Mouse (Mus musculus): ENCODE measurements at regions not wholly inside any gene's neighbourhood (a gene's known extent, or its start where the extent isn't known, plus 50 kb on each side); places are given as distances from the start of the nearest gene placed in this dataset.

- H3K4me3 ChIP-seq: no peak overlapping the region
- H3K36me3 ChIP-seq: no peaks in the 10 kb centered on the region
- no peak for ATAC-seq (ENCODE audit: extremely low read depth, insufficient number of reproducible peaks, low FRiP score, low TSS enrichment)
- peak overlapping the region; percentile 30; the same call in 1 of the 2 replicates for H3K27ac ChIP-seq (replicated peaks)
- H3K4me1 ChIP-seq: peaks cover 17% of the 10 kb centered on the region
- no peak overlapping the region for H3K9ac ChIP-seq
- no peaks in the 10 kb centered on the region for H3K27me3 ChIP-seq (replicated peaks)
- WGBS: 49% methylated on average over 5 of the region's 5 CpGs
- no peaks in the 10 kb centered on the region for H3K9me3 ChIP-seq
- no peak overlapping the region for H3K4me2 ChIP-seq
These were observed 111.3 kb upstream of the Arglu1 start for GRCm38 (mm10) chr8:8801578-8801977.

GRCm38 (mm10) chr8:8797521-8797920 lies 107.2 kb upstream of the Arglu1 start:
- no peaks in the 10 kb centered on the region for H3K27me3 ChIP-seq (replicated peaks)
- H3K4me2 ChIP-seq: no peak overlapping the region
- H3K27ac ChIP-seq (replicated peaks): no peak overlapping the region
- peaks cover 22% of the 10 kb centered on the region for H3K4me1 ChIP-seq
- no peak for ATAC-seq (ENCODE audit: extremely low read depth, insufficient number of reproducible peaks, low FRiP score, low TSS enrichment)
- no peaks in the 10 kb centered on the region for H3K36me3 ChIP-seq
- no peak overlapping the region for H3K4me3 ChIP-seq
- 49% methylated on average over 3 of the region's 3 CpGs for WGBS
- no peak overlapping the region for H3K9ac ChIP-seq
- no peaks in the 10 kb centered on the region for H3K9me3 ChIP-seq

GRCm38 (mm10) chr8:8796951-8797350 lies 106.6 kb upstream of the Arglu1 start:
- H3K9ac ChIP-seq: no peak overlapping the region
- H3K36me3 ChIP-seq: no peaks in the 10 kb centered on the region
- H3K4me3 ChIP-seq: no peak overlapping the region
- no peaks in the 10 kb centered on the region for H3K9me3 ChIP-seq
- H3K27me3 ChIP-seq (replicated peaks): no peaks in the 10 kb centered on the region
- peaks cover 22% of the 10 kb centered on the region for H3K4me1 ChIP-seq
- 41% methylated on average over 9 of the region's 9 CpGs for WGBS
- no peak overlapping the region for H3K27ac ChIP-seq (replicated peaks)
- ATAC-seq (ENCODE audit: extremely low read depth, insufficient number of reproducible peaks, low FRiP score, low TSS enrichment): no peak
- H3K4me2 ChIP-seq: no peak overlapping the region

GRCm38 (mm10) chr8:8794711-8795110 lies 104.4 kb upstream of the Arglu1 start:
- Histone ChIP-seq H3K4me1 (peaks cover 18% of the 10 kb centered on the region), H3K4me3 (no peak overlapping the region), H3K27me3 (replicated peaks) (no peaks in the 10 kb centered on the region), H3K27ac (replicated peaks) (no peak overlapping the region), H3K9me3 (no peaks in the 10 kb centered on the region), H3K4me2 (no peak overlapping the region), H3K9ac (no peak overlapping the region), H3K36me3 (no peaks in the 10 kb centered on the region)
- 53% methylated on average over 6 of the region's 6 CpGs for WGBS
- ATAC-seq (ENCODE audit: extremely low read depth, insufficient number of reproducible peaks, low FRiP score, low TSS enrichment): no peak

- Histone ChIP-seq H3K4me3 (no peak overlapping the region), H3K27me3 (replicated peaks) (no peaks in the 10 kb centered on the region), H3K9ac (no peak overlapping the region), H3K4me1 (no peaks in the 10 kb centered on the region; the same call in 1 of the 2 replicates), H3K36me3 (no peaks in the 10 kb centered on the region), H3K27ac (replicated peaks) (no peak overlapping the region), H3K9me3 (no peaks in the 10 kb centered on the region), H3K4me2 (no peak overlapping the region)
- no peak for ATAC-seq (ENCODE audit: extremely low read depth, insufficient number of reproducible peaks, low FRiP score, low TSS enrichment)
- WGBS: 87% methylated on average over 15 of the region's 15 CpGs
These were observed 89.6 kb upstream of the Arglu1 start for GRCm38 (mm10) chr8:8779931-8780330.

- peaks cover 6% of the 10 kb centered on the region for H3K4me1 ChIP-seq
- no peak overlapping the region for H3K4me3 ChIP-seq
- no peaks in the 10 kb centered on the region for H3K36me3 ChIP-seq
- H3K27me3 ChIP-seq (replicated peaks): no peaks in the 10 kb centered on the region
- no peak overlapping the region for H3K9ac ChIP-seq
- no peak overlapping the region for H3K4me2 ChIP-seq
- no peak overlapping the region for H3K27ac ChIP-seq (replicated peaks)
- 21% methylated on average over 5 of the region's 5 CpGs for WGBS
- no peaks in the 10 kb centered on the region for H3K9me3 ChIP-seq
- no peak for ATAC-seq (ENCODE audit: extremely low read depth, insufficient number of reproducible peaks, low FRiP score, low TSS enrichment)
These were observed 84.2 kb upstream of the Arglu1 start for GRCm38 (mm10) chr8:8774496-8775015.

GRCm38 (mm10) chr8:8772424-8772823 lies 82.1 kb upstream of the Arglu1 start:
- Histone ChIP-seq H3K27ac (replicated peaks) (no peak overlapping the region), H3K4me1 (peaks cover 6% of the 10 kb centered on the region), H3K9ac (no peak overlapping the region), H3K4me2 (no peak overlapping the region), H3K27me3 (replicated peaks) (no peaks in the 10 kb centered on the region), H3K36me3 (no peaks in the 10 kb centered on the region), H3K4me3 (no peak overlapping the region), H3K9me3 (no peaks in the 10 kb centered on the region)
- 65% methylated on average over 5 of the region's 5 CpGs for WGBS
- ATAC-seq (ENCODE audit: extremely low read depth, insufficient number of reproducible peaks, low FRiP score, low TSS enrichment): no peak

GRCm38 (mm10) chr8:8770397-8770796 lies 80.1 kb upstream of the Arglu1 start:
- no peak for ATAC-seq (ENCODE audit: extremely low read depth, insufficient number of reproducible peaks, low FRiP score, low TSS enrichment)
- no peak overlapping the region for H3K27ac ChIP-seq (replicated peaks)
- no peaks in the 10 kb centered on the region for H3K36me3 ChIP-seq
- H3K4me1 ChIP-seq: peaks cover 13% of the 10 kb centered on the region
- no peaks in the 10 kb centered on the region for H3K27me3 ChIP-seq (replicated peaks)
- no peaks in the 10 kb centered on the region for H3K9me3 ChIP-seq
- no peak overlapping the region for H3K4me3 ChIP-seq
- 57% methylated on average over 8 of the region's 8 CpGs for WGBS
- H3K4me2 ChIP-seq: no peak overlapping the region
- H3K9ac ChIP-seq: no peak overlapping the region

- WGBS: 77% methylated on average over 12 of the region's 12 CpGs
- ATAC-seq (ENCODE audit: extremely low read depth, insufficient number of reproducible peaks, low FRiP score, low TSS enrichment): no peak
- Histone ChIP-seq H3K4me2 (no peak overlapping the region), H3K4me3 (no peak overlapping the region), H3K9me3 (no peaks in the 10 kb centered on the region), H3K27me3 (replicated peaks) (no peaks in the 10 kb centered on the region), H3K27ac (replicated peaks) (no peak overlapping the region), H3K9ac (no peak overlapping the region), H3K36me3 (no peaks in the 10 kb centered on the region), H3K4me1 (peaks cover 7% of the 10 kb centered on the region)
These were observed 72.0 kb upstream of the Arglu1 start for GRCm38 (mm10) chr8:8762354-8762753.

- no peak overlapping the region for H3K27ac ChIP-seq (replicated peaks)
- ATAC-seq (ENCODE audit: extremely low read depth, insufficient number of reproducible peaks, low FRiP score, low TSS enrichment): no peak
- 79% methylated on average over 8 of the region's 8 CpGs for WGBS
- H3K36me3 ChIP-seq: no peaks in the 10 kb centered on the region
- no peak overlapping the region for H3K4me2 ChIP-seq
- no peaks in the 10 kb centered on the region for H3K4me1 ChIP-seq
- no peak overlapping the region for H3K9ac ChIP-seq
- H3K4me3 ChIP-seq: no peak overlapping the region
- no peaks in the 10 kb centered on the region for H3K9me3 ChIP-seq
- H3K27me3 ChIP-seq (replicated peaks): no peaks in the 10 kb centered on the region
These were observed 68.0 kb upstream of the Arglu1 start for GRCm38 (mm10) chr8:8758283-8758682.

- Histone ChIP-seq H3K27me3 (replicated peaks) (no peaks in the 10 kb centered on the region), H3K4me2 (no peak overlapping the region), H3K9ac (no peak overlapping the region), H3K36me3 (no peaks in the 10 kb centered on the region), H3K4me1 (no peaks in the 10 kb centered on the region), H3K27ac (replicated peaks) (no peak overlapping the region), H3K4me3 (no peak overlapping the region), H3K9me3 (no peaks in the 10 kb centered on the region)
- ATAC-seq (ENCODE audit: extremely low read depth, insufficient number of reproducible peaks, low FRiP score, low TSS enrichment): no peak
- 83% methylated on average over 15 of the region's 15 CpGs for WGBS
These were observed 60.9 kb upstream of the Arglu1 start for GRCm38 (mm10) chr8:8751208-8751607.

- WGBS: 54% methylated on average over 1 of the region's 1 CpGs
- Histone ChIP-seq H3K27me3 (replicated peaks) (no peaks in the 10 kb centered on the region), H3K9me3 (no peaks in the 10 kb centered on the region), H3K4me2 (no peak overlapping the region), H3K4me1 (no peaks in the 10 kb centered on the region), H3K9ac (no peak overlapping the region), H3K36me3 (no peaks in the 10 kb centered on the region), H3K4me3 (no peak overlapping the region), H3K27ac (replicated peaks) (no peak overlapping the region)
- ATAC-seq (ENCODE audit: extremely low read depth, insufficient number of reproducible peaks, low FRiP score, low TSS enrichment): no peak
These were observed 56.4 kb upstream of the Arglu1 start for GRCm38 (mm10) chr8:8746691-8747090.

Data from heart, embryonic 13.5 days (tissue).